Mouse (Mus musculus) kidney, embryonic 16.5 days (tissue): ENCODE measurements at regions not wholly inside any gene's neighbourhood (a gene's known extent, or its start where the extent isn't known, plus 50 kb on each side); places are given as distances from the start of the nearest gene placed in this dataset.

Experiments used
- ATAC-seq: fragments of 200-750 bp; cut with Nextera tagmentation; 2 replicates; pipeline ENCODE4 v1.8.0; 2017; ENCODE audit warnings: moderate TSS enrichment; ENCODE audit not compliant: low FRiP score, low TSS enrichment
- H3K27ac ChIP-seq: fragments of 300-500 bp; sonication (generic); 2 replicates; pipeline ENCODE4 v1.5.1; 2014; ENCODE audit warnings: low read length
- H3K27me3 ChIP-seq: fragments of 300-500 bp; sonication (generic); 2 replicates; pipeline ENCODE4 v1.6.1; 2014; ENCODE audit warnings: low read length, control low read depth, mixed read lengths; ENCODE audit not compliant: insufficient read depth
- H3K36me3 ChIP-seq: fragments of 300-500 bp; sonication (generic); 2 replicates; pipeline ENCODE4 v1.6.1; 2014; ENCODE audit warnings: low read length, control low read depth, mixed read lengths; ENCODE audit not compliant: insufficient read depth
- H3K4me1 ChIP-seq: fragments of 300-500 bp; sonication (generic); 2 replicates; pipeline ENCODE4 v1.6.1; 2014; ENCODE audit warnings: low read length, control low read depth, mixed read lengths; ENCODE audit not compliant: insufficient read depth
- H3K4me2 ChIP-seq: fragments of 300-500 bp; sonication (generic); replicated peaks from 2 replicates; pipeline ENCODE4 v1.6.1; 2014; ENCODE audit warnings: low read depth, low read length
- H3K4me3 ChIP-seq: fragments of 300-500 bp; sonication (generic); 2 replicates; pipeline ENCODE4 v1.5.1; 2014; ENCODE audit warnings: mild to moderate bottlenecking, low read length
- H3K9ac ChIP-seq: fragments of 300-500 bp; sonication (generic); replicated peaks from 2 replicates; pipeline ENCODE4 v1.6.1; 2014; ENCODE audit warnings: low read length
- H3K9me3 ChIP-seq: fragments of 300-500 bp; sonication (generic); 2 replicates; pipeline ENCODE4 v1.6.1; 2016; ENCODE audit warnings: low read length, control low read depth
- whole genome bisulfite sequencing: fragments of 180-500 bp; shearing (Covaris S2); extraction: QIAGEN DNeasy Blood & Tissue Kit; methylation state at CpG from one replicate; pipeline ENCODE4 v1.1.7; 2014; 5-methylcytosine and 5-hydroxymethylcytosine counted together

- Histone ChIP-seq H3K36me3 (no peaks in the 10 kb centered on the region), H3K4me3 (no peak overlapping the region), H3K27ac (no peak overlapping the region), H3K4me1 (0 out of 2 replicates have a peak, but pooled peaks cover 9% of the 10 kb centered on the region), H3K27me3 (no peaks in the 10 kb centered on the region), H3K9ac (no peak overlapping the region), H3K9me3 (no peaks in the 10 kb centered on the region), H3K4me2 (no peak overlapping the region)
- WGBS = 91% methylated on average over 5 of the region's 5 CpGs
- ATAC-seq = no peak
Observed at GRCm38 (mm10) chr13:111994862-111995490, 186.2 kb upstream of the Map3k1 start.

- Histone ChIP-seq H3K4me3 (no peak overlapping the region), H3K4me2 (no peak overlapping the region), H3K4me1 (peaks cover 14% of the 10 kb centered on the region), H3K27me3 (no peaks in the 10 kb centered on the region), H3K36me3 (no peaks in the 10 kb centered on the region), H3K9me3 (no peaks in the 10 kb centered on the region), H3K9ac (no peak overlapping the region), H3K27ac (no peak overlapping the region)
- WGBS = 81% methylated on average over 6 of the region's 6 CpGs
- no peak for ATAC-seq
Observed at GRCm38 (mm10) chr13:111995716-111996115, 186.9 kb upstream of the Map3k1 start.

GRCm38 (mm10) chr13:111996910-111997309, 188.1 kb upstream of the Map3k1 start:
- no peak overlapping the region for H3K4me2 ChIP-seq
- no peak overlapping the region for H3K9ac ChIP-seq
- H3K4me3 ChIP-seq = no peak overlapping the region
- no peaks in the 10 kb centered on the region for H3K36me3 ChIP-seq
- no peaks in the 10 kb centered on the region for H3K9me3 ChIP-seq
- H3K27ac ChIP-seq = no peak overlapping the region
- WGBS = 48% methylated on average over 11 of the region's 11 CpGs
- no peaks in the 10 kb centered on the region for H3K27me3 ChIP-seq
- peak; percentile 34; the same call in 1 of the 2 replicates for ATAC-seq
- H3K4me1 ChIP-seq = peaks cover 21% of the 10 kb centered on the region

GRCm38 (mm10) chr13:111997980-111998945, 189.5 kb upstream of the Map3k1 start:
- Histone ChIP-seq H3K4me3 (no peak overlapping the region), H3K36me3 (no peaks in the 10 kb centered on the region), H3K4me2 (no peak overlapping the region), H3K9ac (no peak overlapping the region), H3K27me3 (no peaks in the 10 kb centered on the region), H3K27ac (no peak overlapping the region), H3K9me3 (no peaks in the 10 kb centered on the region), H3K4me1 (peaks cover 34% of the 10 kb centered on the region)
- no peak for ATAC-seq
- 85% methylated on average over 11 of the region's 11 CpGs for WGBS

- Histone ChIP-seq H3K27ac (no peak overlapping the region), H3K4me2 (no peak overlapping the region), H3K36me3 (no peaks in the 10 kb centered on the region), H3K4me1 (peaks cover 41% of the 10 kb centered on the region), H3K9ac (no peak overlapping the region), H3K9me3 (no peaks in the 10 kb centered on the region), H3K4me3 (no peak overlapping the region), H3K27me3 (no peaks in the 10 kb centered on the region)
- WGBS = 94% methylated on average over 6 of the region's 6 CpGs
- no peak for ATAC-seq
Observed at GRCm38 (mm10) chr13:111999647-112000292, 191.0 kb upstream of the Map3k1 start.

- Histone ChIP-seq H3K9me3 (no peaks in the 10 kb centered on the region), H3K4me1 (peaks cover 41% of the 10 kb centered on the region), H3K36me3 (no peaks in the 10 kb centered on the region), H3K27me3 (no peaks in the 10 kb centered on the region), H3K9ac (no peak overlapping the region), H3K4me3 (no peak overlapping the region), H3K4me2 (no peak overlapping the region), H3K27ac (no peak overlapping the region)
- 62% methylated on average over 6 of the region's 6 CpGs for WGBS
- ATAC-seq = no peak
Observed at GRCm38 (mm10) chr13:112000293-112000665, 191.5 kb upstream of the Map3k1 start.

- no peak for ATAC-seq
- H3K4me2 ChIP-seq = no peak overlapping the region
- peaks cover 41% of the 10 kb centered on the region for H3K4me1 ChIP-seq
- no peaks in the 10 kb centered on the region for H3K36me3 ChIP-seq
- H3K4me3 ChIP-seq = no peak overlapping the region
- no peaks in the 10 kb centered on the region for H3K9me3 ChIP-seq
- 10% methylated on average over 5 of the region's 5 CpGs for WGBS
- no peaks in the 10 kb centered on the region for H3K27me3 ChIP-seq
- no peak overlapping the region for H3K27ac ChIP-seq
- H3K9ac ChIP-seq = no peak overlapping the region
Observed at GRCm38 (mm10) chr13:112000696-112001095, 191.9 kb upstream of the Map3k1 start.

GRCm38 (mm10) chr13:112001155-112002025, 192.6 kb upstream of the Map3k1 start:
- peaks cover 41% of the 10 kb centered on the region for H3K4me1 ChIP-seq
- H3K9ac ChIP-seq = no peak overlapping the region
- H3K9me3 ChIP-seq = no peaks in the 10 kb centered on the region
- H3K27me3 ChIP-seq = no peaks in the 10 kb centered on the region
- 0 out of 2 replicates have a peak, but pooled peaks have one; percentile 25 for ATAC-seq
- WGBS = 45% methylated on average over 20 of the region's 20 CpGs
- no peak overlapping the region for H3K4me2 ChIP-seq
- no peak overlapping the region for H3K4me3 ChIP-seq
- H3K36me3 ChIP-seq = no peaks in the 10 kb centered on the region
- no peak overlapping the region for H3K27ac ChIP-seq

GRCm38 (mm10) chr13:112002661-112003347, 194.0 kb upstream of the Map3k1 start:
- Histone ChIP-seq H3K27ac (peak overlapping the region; percentile 50; the same call in 1 of the 2 replicates), H3K9ac (no peak overlapping the region), H3K36me3 (no peaks in the 10 kb centered on the region), H3K4me2 (0 out of 2 replicates have a peak overlapping the region, but pooled peaks have one; percentile 0), H3K27me3 (no peaks in the 10 kb centered on the region), H3K4me3 (no peak overlapping the region), H3K9me3 (no peaks in the 10 kb centered on the region), H3K4me1 (peaks cover 37% of the 10 kb centered on the region)
- WGBS = 25% methylated on average over 15 of the region's 15 CpGs
- peak; percentile 70 for ATAC-seq
